Mouse (Mus musculus) right cerebral cortex, adult 18-20 months (tissue): ENCODE data around the gene Cxcr6.

Experiments
- DNase-seq: peaks from one replicate; pipeline ENCODE4 v3.0.0; 2022; ENCODE audit warnings: mixed read lengths

Cxcr6 gene

GRCm38 (mm10) chr9:123828916-123829315 is 22.6 kb downstream of the Cxcr6 start:
- DNase-seq = no peak

- no peak for DNase-seq
Measured at GRCm38 (mm10) chr9:123835851-123836250, 29.6 kb downstream of the Cxcr6 start.

GRCm38 (mm10) chr9:123840243-123840642 is 34.0 kb downstream of the Cxcr6 start:
- no peak for DNase-seq

GRCm38 (mm10) chr9:123844468-123844867 is 38.2 kb downstream of the Cxcr6 start:
- DNase-seq = no peak

- DNase-seq = no peak
Measured at GRCm38 (mm10) chr9:123845120-123845519, 38.8 kb downstream of the Cxcr6 start.

GRCm38 (mm10) chr9:123846490-123846889 is 40.2 kb downstream of the Cxcr6 start:
- DNase-seq = no peak

- DNase-seq = no peak
Measured at GRCm38 (mm10) chr9:123849976-123850695, 43.9 kb downstream of the Cxcr6 start.

GRCm38 (mm10) chr9:123850705-123851061 is 44.4 kb downstream of the Cxcr6 start:
- no peak for DNase-seq

GRCm38 (mm10) chr9:123851062-123851712 is 44.9 kb downstream of the Cxcr6 start:
- no peak for DNase-seq

- peak; percentile 98 for DNase-seq
Measured at GRCm38 (mm10) chr9:123851713-123852448, 45.6 kb downstream of the Cxcr6 start, which contains the start of gene Fyco1. TSS of gene Fyco1 (minus strand) at chr9:123851899.

- no peak for DNase-seq
Measured at GRCm38 (mm10) chr9:123852449-123853390, 46.4 kb downstream of the Cxcr6 start.

GRCm38 (mm10) chr9:123856836-123857235 is 50.6 kb downstream of the Cxcr6 start:
- no peak for DNase-seq
